Mouse (Mus musculus): Measurements from ENCODE around the gene Enam. TPM values are rescaled to one million over a fixed set of nuclear protein-coding genes. Genes with fewer than 3 reads are reported as not detected.

The Enam gene
- total and polyA plus RNA-seq, 3 experiments = 0.04 to 0.09 TPM; not detected in 1

GRCm38 (mm10) chr5:88508990-88509389 is 21.2 kb downstream of the Enam start:
- TF ChIP-seq MAFK (IDR thresholded peaks at IDR 0.05; ENCODE audit: insufficient replicate concordance, low read length) = no peak
- TF ChIP-seq BHLHE40 (IDR thresholded peaks at IDR 0.05; ENCODE audit: low read depth, low read length) = no peak

GRCm38 (mm10) chr5:88519232-88519631 is 31.5 kb downstream of the Enam start:
- H3K9ac ChIP-seq (ENCODE audit: insufficient read depth, low read depth) = no peak overlapping the region
- peaks cover 6 to 26% of the 10 kb centered on the region in 2 experiments; a peak in 3 of 4 replicates for H3K4me1 ChIP-seq (ENCODE audit: control insufficient read depth in 1 of 2, insufficient read depth in 2 of 2)
- dilution Hi-C loops (cut with MboI; ENCODE audit: extremely low pct_ligation_motif_present, extremely low pct_unique_long_range_greater_than_20kb, low sequenced_read_pairs) (no loop called here), in situ Hi-C loops (cut with MboI; ENCODE audit: low pct_ligation_motif_present, low pct_unique_long_range_greater_than_20kb, low sequenced_read_pairs) (no loop called here)
- H3K79me2 ChIP-seq (replicated peaks; ENCODE audit: control insufficient read depth, extremely low read depth, insufficient read depth, poor library complexity, severe bottlenecking) = peaks cover 3% of the 10 kb centered on the region; the same call in 1 of the 2 replicates
- no peaks in the 10 kb centered on the region for H3K27me3 ChIP-seq (replicated peaks)
- no peak overlapping the region for H3K4me3 ChIP-seq (replicated peaks in 1 of 3; ENCODE audit: low read depth in 2 of 3, low read length in 2 of 3, poor library complexity in 1 of 3)
- H3K9me3 ChIP-seq (replicated peaks; ENCODE audit: low read length) = no peaks in the 10 kb centered on the region
- DNase-seq (ENCODE audit: extremely low read depth) = peak; percentile 65
- no peak overlapping the region for H3K27ac ChIP-seq (ENCODE audit: insufficient read depth, low read depth)
- peaks cover 8 to 26% of the 10 kb centered on the region in 2 experiments for H3K36me3 ChIP-seq (replicated peaks in 1 of 2; ENCODE audit: control insufficient read depth in 1 of 2, insufficient read depth in 1 of 2, low read length in 1 of 2)
- H3K4me2 ChIP-seq (ENCODE audit: insufficient read depth, low read depth, poor library complexity, severe bottlenecking) = no peak overlapping the region
- TF ChIP-seq ZC3H11A (IDR thresholded peaks at IDR 0.05; ENCODE audit: low read depth, low read length) (peak; percentile 87), TBP (conservative IDR thresholded peaks at IDR 0.05; ENCODE audit: low read depth, low read length) (no peak), SIN3A (IDR thresholded peaks at IDR 0.05; ENCODE audit: low read length) (peak; percentile 55; the same call in 1 of the 2 replicates), SMC3 (IDR thresholded peaks at IDR 0.05; ENCODE audit: low read depth, low read length) (peak; percentile 94), UBTF (IDR thresholded peaks at IDR 0.05; ENCODE audit: low read depth, low read length) (no peak), ZMIZ1 (IDR thresholded peaks at IDR 0.05; ENCODE audit: low read depth, low read length) (no peak), TCF12 (IDR thresholded peaks at IDR 0.05; ENCODE audit: low read depth, low read length) (0 out of 2 replicates have a peak, but pooled peaks have one; percentile 17), MEF2A (IDR thresholded peaks at IDR 0.05; ENCODE audit: borderline replicate concordance, low read depth, low read length) (no peak), GABPA (IDR thresholded peaks at IDR 0.05; ENCODE audit: insufficient replicate concordance, low read depth, low read length) (no peak), IRF4 (IDR thresholded peaks at IDR 0.05; ENCODE audit: low read depth, low read length) (peak; percentile 52; the same call in 1 of the 2 replicates), BHLHE40 (IDR thresholded peaks at IDR 0.05; ENCODE audit: low read depth, low read length) (no peak), RAD21 (IDR thresholded peaks at IDR 0.05; ENCODE audit: low read depth, low read length) (peak; percentile 99), RCOR1 (conservative IDR thresholded peaks at IDR 0.05; ENCODE audit: low read depth, low read length) (no peak), MYC (IDR thresholded peaks at IDR 0.05; ENCODE audit: low read depth, low read length) (no peak), CHD2 (IDR thresholded peaks at IDR 0.05; ENCODE audit: low read length) (no peak), CTCF (conservative IDR thresholded peaks at IDR 0.05 in 1 of 2, IDR thresholded peaks at IDR 0.05 in 1 of 2; ENCODE audit: low read depth in 2 of 2, low read length in 2 of 2) (peak; percentile 38 to 92; a peak in 3 of 4 replicates), POLR2A (IDR thresholded peaks at IDR 0.05; ENCODE audit: low read depth, low read length) (no peak), MAFK (IDR thresholded peaks at IDR 0.05; ENCODE audit: insufficient replicate concordance, low read length) (no peak), ZNF384 (IDR thresholded peaks at IDR 0.05; ENCODE audit: low read depth, low read length) (peak; percentile 90), JUND (conservative IDR thresholded peaks at IDR 0.05; ENCODE audit: low read depth, low read length) (peak; percentile 60), JUN (IDR thresholded peaks at IDR 0.05; ENCODE audit: insufficient read depth, low read depth, low read length) (no peak), POLR2AphosphoS2 (IDR thresholded peaks at IDR 0.05; ENCODE audit: low read depth, low read length) (no peak), NELFE (IDR thresholded peaks at IDR 0.05; ENCODE audit: low read depth, low read length) (peak; percentile 43; the same call in 1 of the 2 replicates), EP300 (IDR thresholded peaks at IDR 0.05; ENCODE audit: low read length) (no peak), ZKSCAN1 (IDR thresholded peaks at IDR 0.05; ENCODE audit: borderline replicate concordance, low read depth, low read length) (no peak; the same call in 1 of the 2 replicates)

More at GRCm38 (mm10) chr5:88508990-88509389, 21.2 kb downstream of the Enam start:
- no peaks in the 10 kb centered on the region for H3K9me3 ChIP-seq (replicated peaks; ENCODE audit: low read length)
- H3K79me2 ChIP-seq (replicated peaks; ENCODE audit: control insufficient read depth, extremely low read depth, insufficient read depth, poor library complexity, severe bottlenecking) = no peaks in the 10 kb centered on the region
- H3K27me3 ChIP-seq (replicated peaks) = no peaks in the 10 kb centered on the region
- peaks cover 19 to 42% of the 10 kb centered on the region in 2 experiments for H3K4me1 ChIP-seq (ENCODE audit: control insufficient read depth in 1 of 2, insufficient read depth in 2 of 2)
- in situ Hi-C loops (cut with MboI; ENCODE audit: low pct_ligation_motif_present, low pct_unique_long_range_greater_than_20kb, low sequenced_read_pairs) (no loop called here), dilution Hi-C loops (cut with MboI; ENCODE audit: extremely low pct_ligation_motif_present, extremely low pct_unique_long_range_greater_than_20kb, low sequenced_read_pairs) (no loop called here)
- H3K9ac ChIP-seq (ENCODE audit: insufficient read depth, low read depth) = peak overlapping the region; percentile 52
- H3K4me3 ChIP-seq (replicated peaks in 1 of 3; ENCODE audit: low read depth in 2 of 3, low read length in 2 of 3, poor library complexity in 1 of 3) = no peak overlapping the region
- peak overlapping the region; percentile 99 for H3K27ac ChIP-seq (ENCODE audit: insufficient read depth, low read depth)
- H3K36me3 ChIP-seq (replicated peaks in 1 of 2; ENCODE audit: control insufficient read depth in 1 of 2, insufficient read depth in 1 of 2, low read length in 1 of 2) = no peaks in the 10 kb centered on the region
- peak overlapping the region; percentile 43 for H3K4me2 ChIP-seq (ENCODE audit: insufficient read depth, low read depth, poor library complexity, severe bottlenecking)
- no peak for DNase-seq (ENCODE audit: extremely low read depth)
